Mouse (Mus musculus) spleen, postnatal 10 days (tissue): ENCODE measurements around the gene Pcnx2.

Source experiments
- DNase-seq, 2 experiments: peaks; one replicate each; pipeline ENCODE4 v3.0.0; 2021 to 2022; ENCODE audit warnings: low spot score in 2 of 2

The Pcnx2 gene

GRCm38 (mm10) chr8:125757106-125757496, 141.0 kb downstream of the Pcnx2 start:
- DNase-seq, result no peak

DNA sequence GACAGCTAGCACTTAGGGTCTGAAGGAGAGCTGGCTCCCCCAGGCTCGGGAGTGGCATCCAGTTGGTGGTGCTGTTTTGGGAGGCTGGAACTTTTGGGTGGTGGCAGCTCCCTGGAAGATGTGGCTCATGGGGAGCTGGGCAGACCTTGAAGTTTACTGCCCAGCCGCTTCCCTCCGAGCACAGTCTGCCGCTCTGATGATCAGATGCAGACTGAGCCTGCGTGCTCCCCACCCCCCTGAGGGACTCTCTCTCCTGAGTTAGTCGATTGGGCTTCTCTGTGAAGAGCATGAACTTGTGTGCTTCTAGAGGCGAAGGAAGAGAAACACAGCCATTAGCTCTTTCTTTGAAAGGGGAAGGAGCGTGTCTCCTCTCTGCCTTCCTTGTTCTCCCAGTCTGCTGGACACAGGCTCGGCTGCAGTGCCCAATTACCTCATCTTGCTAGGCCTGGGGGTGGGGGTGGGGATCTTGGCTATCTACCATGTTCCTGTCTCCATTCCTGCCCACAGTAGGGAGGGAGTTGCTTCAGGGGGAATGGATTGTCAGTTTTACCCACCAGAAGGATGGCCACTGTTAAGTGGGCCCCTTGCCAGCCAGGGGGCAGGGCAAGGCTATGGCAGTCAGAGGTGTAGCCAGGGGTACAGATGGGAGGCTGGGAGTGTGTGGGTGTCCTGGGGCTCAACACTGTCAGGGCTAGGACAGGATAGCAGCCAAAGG, 141.6 kb downstream of the Pcnx2 start:
- DNase-seq, result no peak

DNA sequence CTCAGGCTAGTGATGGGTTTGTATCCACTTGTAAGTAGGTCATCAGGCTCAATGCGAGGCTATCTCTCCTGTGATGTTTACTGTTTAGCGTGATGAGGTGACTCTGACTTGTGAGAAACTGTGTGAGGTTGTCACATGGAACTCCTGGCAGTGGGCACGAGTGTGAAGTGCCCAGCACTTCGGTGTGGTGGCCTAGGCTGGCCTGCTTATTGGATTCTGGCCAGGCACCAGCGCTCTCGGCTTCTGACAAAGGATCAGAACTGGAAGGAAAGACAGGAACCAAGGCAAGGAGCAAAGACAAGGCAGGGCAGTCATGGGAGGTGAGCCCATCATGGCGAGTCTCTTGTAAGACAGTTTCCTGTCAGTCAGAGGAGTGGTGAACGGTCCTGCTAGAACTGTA, 142.2 kb downstream of the Pcnx2 start:
- no peak for DNase-seq

GRCm38 (mm10) chr8:125750846-125751245, 147.3 kb downstream of the Pcnx2 start:
- DNase-seq, result no peak

DNA sequence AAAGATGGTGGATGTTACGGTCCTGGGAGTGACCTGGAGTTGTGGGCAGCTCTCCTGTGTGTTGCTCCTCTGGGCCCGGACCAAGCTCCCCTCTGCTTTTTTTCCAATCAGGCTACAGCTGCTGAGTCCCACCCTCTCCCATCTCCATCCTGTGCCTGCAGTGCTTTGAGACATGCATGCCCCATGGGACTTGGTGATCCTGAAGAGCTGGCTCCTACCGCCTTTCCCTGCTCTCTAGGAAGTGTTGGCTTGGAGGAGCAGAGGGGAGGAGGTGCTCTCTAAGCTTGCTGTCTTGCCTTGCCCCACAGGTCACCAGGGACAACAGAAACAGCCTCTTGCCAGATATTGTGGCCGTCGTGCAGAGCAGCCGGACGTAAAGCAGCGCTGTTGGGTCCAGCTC, 150.7 kb downstream of the Pcnx2 start:
- no peak for DNase-seq

DNA sequence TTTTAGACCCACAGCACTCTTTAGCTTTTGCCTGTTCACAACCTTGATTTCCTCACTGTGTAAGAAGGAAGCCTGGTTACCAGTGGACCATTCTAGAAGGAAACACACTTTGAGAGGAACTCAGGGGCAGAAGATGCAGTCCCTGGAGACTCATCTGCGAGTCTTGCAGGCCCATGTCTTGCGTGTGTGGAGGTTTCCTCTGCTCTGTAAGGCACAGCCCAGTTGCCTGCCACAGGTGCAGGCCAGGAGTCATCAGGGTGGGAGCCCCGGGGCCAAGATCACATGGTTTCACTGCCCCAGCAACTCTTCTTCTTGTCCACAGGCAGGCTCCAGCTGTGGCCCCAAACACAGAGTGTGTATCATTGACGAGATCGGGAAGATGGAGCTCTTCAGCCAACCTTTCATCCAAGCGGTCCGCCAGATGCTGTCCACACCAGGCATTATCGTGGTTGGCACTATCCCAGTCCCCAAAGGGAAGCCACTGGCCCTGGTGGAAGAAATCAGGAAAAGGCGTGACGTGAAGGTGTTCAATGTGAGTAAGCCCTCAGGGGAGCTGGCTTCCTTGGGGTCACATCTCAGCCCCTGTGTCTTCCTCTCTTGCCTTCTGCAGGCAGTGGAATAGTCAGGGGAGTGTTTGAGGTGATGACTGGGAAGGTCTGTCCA, 153.1 kb downstream of the Pcnx2 start:
- DNase-seq, result no peak

GRCm38 (mm10) chr8:125742406-125742805, 155.7 kb downstream of the Pcnx2 start:
- DNase-seq, result no peak

DNA sequence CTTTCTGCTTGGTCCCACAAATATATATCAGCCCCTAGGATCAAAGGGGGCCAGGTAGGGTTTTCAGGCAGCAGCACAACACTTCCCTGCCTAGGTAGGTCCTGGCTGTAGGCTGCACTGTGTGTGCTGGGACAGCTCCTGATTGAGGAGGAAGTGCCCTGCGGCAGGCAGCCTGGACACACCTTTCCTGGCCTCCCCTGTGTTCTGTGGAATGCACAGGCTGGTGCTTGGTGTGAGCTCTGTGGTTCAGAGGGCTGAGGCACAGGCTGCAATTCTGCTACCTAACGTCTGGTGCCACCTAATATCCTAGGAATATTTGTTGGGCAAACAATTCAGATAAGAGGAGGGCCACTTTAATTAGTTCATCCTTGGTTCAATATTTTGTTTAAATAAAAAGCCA, 156.3 kb downstream of the Pcnx2 start:
- no peak for DNase-seq

GRCm38 (mm10) chr8:125741377-125741776, 156.7 kb downstream of the Pcnx2 start:
- no peak for DNase-seq

GRCm38 (mm10) chr8:125740655-125741054, 157.5 kb downstream of the Pcnx2 start:
- no peak for DNase-seq

DNA sequence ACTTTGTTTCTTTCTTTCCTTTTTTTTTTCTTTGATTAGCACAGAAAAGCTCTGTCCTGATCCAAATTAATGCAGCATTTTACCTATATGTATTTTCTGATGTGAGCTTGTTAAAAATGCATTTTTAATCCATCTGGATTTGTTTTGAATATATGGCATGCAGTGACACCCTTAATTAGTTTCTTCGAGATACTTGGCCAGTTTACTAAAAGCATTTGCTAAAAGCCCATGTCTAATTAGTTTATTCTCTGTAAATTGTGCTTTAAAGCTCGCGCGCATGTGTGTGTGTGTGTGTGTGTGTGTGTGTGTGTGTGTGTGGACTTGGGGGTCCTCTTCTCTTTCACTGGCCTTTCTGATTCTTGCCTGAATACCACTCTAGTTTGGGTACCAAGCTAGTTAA, 159.2 kb downstream of the Pcnx2 start:
- no peak for DNase-seq

- DNase-seq, result peak; percentile 73 to 86
Observed at GRCm38 (mm10) chr8:125733964-125734956, 163.9 kb downstream of the Pcnx2 start.

DNA sequence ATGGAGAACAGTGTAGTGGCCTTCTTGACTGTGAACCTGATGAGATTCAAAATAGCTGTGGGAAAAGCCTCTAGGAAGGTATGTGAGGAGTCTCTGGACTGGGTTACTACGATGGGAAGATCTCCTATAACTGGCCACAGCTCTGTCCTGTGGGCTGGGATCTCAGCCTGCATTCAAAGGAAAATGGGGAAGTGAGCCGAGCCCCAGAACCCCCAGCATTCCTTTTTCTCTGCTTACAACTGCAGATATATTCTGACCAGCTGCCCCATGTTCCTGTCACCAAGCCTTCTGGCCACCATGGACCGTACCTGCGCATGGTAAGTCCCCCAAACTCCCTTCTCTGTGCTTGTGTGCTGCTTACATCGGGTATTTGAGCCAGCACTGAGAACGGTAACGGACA, 168.4 kb downstream of the Pcnx2 start, which contains the start of gene Ntpcr:
TSS of gene Ntpcr (plus strand) at position 218 of the 400 bp plus-strand sequence.
- DNase-seq, result no peak

DNA sequence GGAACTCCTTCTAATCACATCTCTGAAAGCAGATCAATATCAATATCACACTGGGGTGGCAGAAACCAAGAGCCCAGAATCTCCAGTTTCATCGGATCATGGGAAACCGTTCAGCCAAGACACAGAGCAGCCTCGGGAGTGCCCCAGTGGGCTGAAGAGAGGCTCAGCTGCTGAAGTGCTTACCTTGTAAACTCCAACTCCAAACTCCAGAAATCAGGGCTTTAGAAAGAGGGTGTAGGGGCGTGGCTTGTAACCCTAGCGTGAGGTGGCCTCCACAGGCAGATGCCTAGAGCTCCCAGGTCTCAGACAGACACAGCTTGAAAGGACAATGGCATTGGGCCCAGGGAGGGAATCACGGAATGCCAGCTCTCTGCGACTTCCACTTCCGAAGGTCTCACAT, 170.3 kb downstream of the Pcnx2 start:
- DNase-seq, result no peak

DNA sequence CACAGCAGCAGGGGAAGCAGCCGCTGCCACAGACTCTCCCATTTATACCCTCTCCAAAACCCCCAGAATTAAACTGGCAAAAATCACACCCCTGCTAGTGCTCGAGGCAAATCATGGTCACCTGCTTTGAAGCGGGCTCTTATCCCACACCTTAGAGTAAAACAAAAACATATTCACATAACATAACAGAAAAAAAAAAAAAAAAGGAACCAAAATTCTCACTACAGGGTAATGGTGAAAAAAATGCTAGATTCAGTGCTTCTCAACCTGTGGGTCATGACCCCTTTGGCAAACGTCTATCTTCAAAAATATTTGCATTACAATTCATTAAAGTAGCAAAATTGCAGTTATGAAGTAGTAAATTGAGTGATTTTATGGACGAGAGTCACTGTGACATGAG, 171.1 kb downstream of the Pcnx2 start:
- DNase-seq, result no peak

DNA sequence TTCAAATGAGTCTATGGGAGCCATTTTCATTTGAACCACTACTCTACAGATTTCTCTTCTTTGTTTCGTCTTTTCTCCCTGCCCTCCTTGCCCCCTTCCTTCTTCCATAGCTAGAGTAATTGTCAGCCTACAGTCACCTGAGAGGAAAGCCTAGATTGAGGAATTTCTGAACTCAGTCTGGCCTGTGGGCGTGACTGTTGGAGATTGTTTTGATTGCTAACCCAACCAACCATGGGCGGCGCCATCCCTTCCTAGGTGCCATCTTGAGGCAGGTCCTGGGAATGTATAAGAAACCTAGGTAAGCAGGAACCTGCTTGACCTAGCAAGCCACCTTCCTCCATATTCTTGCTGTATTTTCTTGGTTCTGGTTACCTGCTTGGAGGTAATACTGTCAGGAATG, 172.0 kb downstream of the Pcnx2 start:
- DNase-seq, result no peak

DNA sequence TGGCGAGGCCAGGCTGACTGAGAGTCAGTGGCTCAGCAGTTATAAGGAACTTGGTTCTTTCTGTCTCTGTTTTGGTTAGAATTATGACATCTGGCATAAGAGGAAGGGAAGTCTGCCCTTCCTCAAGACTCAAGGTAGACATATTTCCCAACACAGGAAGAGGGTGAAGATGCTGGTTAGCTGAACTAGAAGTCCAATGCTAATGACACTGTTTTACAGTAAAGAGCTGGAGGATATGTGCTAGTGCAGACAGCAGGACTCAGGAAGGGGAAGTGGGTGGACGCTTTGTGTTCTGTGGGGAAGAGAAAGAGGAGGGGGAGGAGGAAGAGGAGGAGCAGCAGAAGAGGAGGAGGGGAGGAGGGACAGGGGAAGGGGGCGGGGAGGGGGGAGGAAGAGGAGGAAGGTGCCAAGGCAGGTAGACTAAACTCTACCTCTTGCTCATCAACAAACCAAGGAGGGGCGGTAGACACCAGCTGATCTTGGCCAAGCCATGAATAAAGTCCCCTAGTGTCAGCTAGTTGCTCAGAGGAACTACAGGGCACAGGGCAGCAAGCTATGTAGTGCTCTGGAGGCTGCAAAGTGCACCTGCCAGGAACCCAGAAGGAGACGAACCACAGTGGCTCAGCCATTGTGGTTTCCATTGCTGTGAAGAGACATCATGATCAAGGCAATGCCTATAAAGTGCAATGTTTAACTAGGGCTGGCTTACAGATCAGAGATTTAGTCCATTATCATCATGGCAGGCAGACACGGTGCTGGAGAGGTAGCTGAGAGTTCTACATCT, 172.9 kb downstream of the Pcnx2 start:
- DNase-seq, result no peak

DNA sequence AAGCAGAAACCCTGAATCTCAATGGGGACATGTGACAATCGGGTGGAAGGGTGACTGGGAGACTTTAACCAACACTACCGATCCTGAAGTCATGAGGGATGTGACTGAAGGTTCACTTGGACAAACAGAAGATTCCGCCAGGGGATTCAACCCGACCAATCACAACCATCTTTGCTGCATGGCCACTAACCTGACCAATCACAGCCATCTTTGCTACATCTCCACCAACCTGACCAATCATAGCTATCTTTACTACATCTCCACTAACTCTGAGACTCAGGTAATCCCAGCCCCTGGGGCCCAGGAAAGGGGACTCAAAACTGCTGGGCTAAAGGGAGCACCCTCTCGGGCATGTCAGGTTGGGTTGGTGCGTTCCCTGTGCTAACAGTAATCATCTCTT, 174.7 kb downstream of the Pcnx2 start:
- DNase-seq, result no peak

GRCm38 (mm10) chr8:125722675-125723074, 175.4 kb downstream of the Pcnx2 start:
- no peak for DNase-seq

- no peak for DNase-seq
Observed at GRCm38 (mm10) chr8:125718914-125719313, 179.2 kb downstream of the Pcnx2 start.

DNA sequence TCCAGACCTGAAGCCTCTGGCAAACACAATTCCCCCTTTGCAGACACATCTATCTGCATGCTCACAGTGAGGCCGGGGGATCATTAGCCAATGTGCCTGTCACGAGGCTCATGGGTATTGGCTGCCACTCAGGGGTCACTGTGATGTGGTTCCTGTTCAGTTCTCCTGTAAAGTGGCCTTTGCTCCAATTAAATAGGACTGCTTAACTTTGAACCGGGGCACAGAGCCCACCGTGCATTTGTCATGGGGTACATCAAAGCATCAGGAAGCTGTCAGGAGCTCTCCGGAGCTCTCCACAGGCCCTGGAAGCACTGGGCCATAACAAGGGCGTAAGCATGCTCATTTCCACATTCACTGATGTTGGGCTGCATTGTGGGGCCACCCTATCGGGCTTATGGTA, 181.5 kb downstream of the Pcnx2 start:
- DNase-seq, result no peak

DNA sequence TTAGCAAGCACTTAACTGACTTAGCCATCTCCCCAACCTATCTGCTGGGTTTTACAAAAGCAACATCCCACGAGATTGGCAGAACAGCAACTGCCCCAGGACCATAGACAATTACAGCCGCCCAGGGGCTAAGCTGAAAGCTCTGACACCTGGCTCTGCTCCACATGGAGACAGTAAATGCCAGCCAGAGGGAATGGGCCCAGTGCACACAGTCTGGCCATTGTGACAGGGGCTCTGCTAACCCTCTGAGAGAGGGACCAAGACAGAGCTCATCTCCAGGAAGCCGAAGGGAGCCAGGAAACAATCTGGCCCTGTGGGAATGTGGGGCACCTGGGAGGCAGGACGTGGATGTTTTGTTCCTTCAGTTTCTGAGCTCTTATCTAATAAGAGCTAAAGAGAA, 181.9 kb downstream of the Pcnx2 start:
- DNase-seq, result no peak
